Mouse (Mus musculus): Measurements from ENCODE around the gene Ap5z1. TPM values are rescaled to one million over a fixed set of nuclear protein-coding genes. Genes with fewer than 3 reads are reported as not detected.

Ap5z1 gene
- polyA plus RNA-seq, 1 experiment = 6.6 TPM

DNA sequence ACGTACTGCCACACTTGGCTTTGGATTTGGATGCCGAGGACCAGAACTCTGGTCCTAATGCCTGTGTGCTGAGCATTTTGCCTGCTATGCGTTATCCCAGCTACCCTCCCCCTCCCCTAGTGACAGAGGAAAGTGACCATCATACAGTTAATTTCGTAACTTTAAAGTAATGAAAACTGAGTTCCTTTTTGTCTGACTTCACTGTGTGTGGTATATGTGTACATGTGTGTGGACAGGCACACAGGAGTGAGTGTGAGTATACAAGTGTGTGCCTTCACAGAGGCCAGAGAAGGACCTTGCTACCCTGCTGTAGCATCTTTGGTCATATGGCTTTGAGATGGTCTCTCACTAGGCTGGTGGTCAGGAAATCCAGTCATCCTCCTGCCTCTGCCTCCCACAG is 45.3 kb upstream of the Ap5z1 start:
- H3ac ChIP-seq (ENCODE audit: control insufficient read depth, insufficient read length, low read depth) = no peak overlapping the region
- no peaks in the 10 kb centered on the region for H3K27me3 ChIP-seq (ENCODE audit: control insufficient read depth, insufficient read depth, insufficient read length)
- peaks cover 11% of the 10 kb centered on the region for H3K79me2 ChIP-seq (ENCODE audit: control insufficient read depth, insufficient read depth)
- H3K4me3 ChIP-seq (ENCODE audit: insufficient read depth, poor library complexity, severe bottlenecking) = no peak overlapping the region
- TF ChIP-seq MYOG (IDR thresholded peaks at IDR 0.05; ENCODE audit: control insufficient read depth, extremely low read depth, insufficient read length) (no peak), CEBPB (IDR thresholded peaks at IDR 0.05; ENCODE audit: low read depth) (no peak)
- peaks cover 4% of the 10 kb centered on the region for H3K79me3 ChIP-seq (ENCODE audit: low read depth)
- H3K36me3 ChIP-seq (ENCODE audit: control insufficient read depth, insufficient read depth) = peaks cover 8% of the 10 kb centered on the region

DNA sequence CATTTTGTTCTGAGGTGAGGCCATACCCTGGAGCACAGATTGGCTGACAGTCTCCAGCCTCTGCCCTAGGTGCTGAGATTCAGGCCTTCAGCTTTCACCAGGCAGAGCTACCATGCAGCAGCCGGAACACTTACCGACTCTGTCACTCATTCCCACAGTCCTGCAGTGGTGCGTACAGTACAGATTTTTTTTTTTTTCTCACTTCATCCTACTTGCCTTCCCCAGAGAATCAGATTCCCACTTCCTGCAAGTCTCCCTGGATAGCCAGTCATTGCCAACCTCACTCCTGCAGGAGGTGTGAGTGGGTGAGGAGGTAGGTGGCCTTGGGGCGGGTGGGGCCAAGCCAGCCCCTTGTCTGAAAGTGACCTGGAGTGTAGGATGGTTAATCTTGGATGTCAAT is 43.4 kb upstream of the Ap5z1 start:
- Histone ChIP-seq H3K36me3 (ENCODE audit: control insufficient read depth, insufficient read depth) (peaks cover 3% of the 10 kb centered on the region), H3K79me2 (ENCODE audit: control insufficient read depth, insufficient read depth) (peaks cover 25% of the 10 kb centered on the region), H3ac (ENCODE audit: control insufficient read depth, insufficient read length, low read depth) (no peak overlapping the region), H3K27me3 (ENCODE audit: control insufficient read depth, insufficient read depth, insufficient read length) (no peaks in the 10 kb centered on the region), H3K4me3 (ENCODE audit: insufficient read depth, poor library complexity, severe bottlenecking) (no peak overlapping the region), H3K79me3 (ENCODE audit: low read depth) (peaks cover 4% of the 10 kb centered on the region)
- no peak for TF ChIP-seq MYOD1 (IDR thresholded peaks at IDR 0.05; ENCODE audit: control insufficient read depth, insufficient read length, low read depth)
- TF ChIP-seq MYOG (IDR thresholded peaks at IDR 0.05; ENCODE audit: control insufficient read depth, extremely low read depth, insufficient read length) = no peak
- TF ChIP-seq MAX (IDR thresholded peaks at IDR 0.05) = no peak
- TF ChIP-seq CEBPB (IDR thresholded peaks at IDR 0.05; ENCODE audit: low read depth) = no peak
- no peak for TF ChIP-seq USF1 (IDR thresholded peaks at IDR 0.05; ENCODE audit: low read depth)
- TF ChIP-seq FOSL1 (IDR thresholded peaks at IDR 0.05; ENCODE audit: insufficient read depth, low read length, poor library complexity, severe bottlenecking) = no peak
- no peak for TF ChIP-seq CTCF (IDR thresholded peaks at IDR 0.05; ENCODE audit: control insufficient read depth, insufficient read depth, insufficient read length)

DNA sequence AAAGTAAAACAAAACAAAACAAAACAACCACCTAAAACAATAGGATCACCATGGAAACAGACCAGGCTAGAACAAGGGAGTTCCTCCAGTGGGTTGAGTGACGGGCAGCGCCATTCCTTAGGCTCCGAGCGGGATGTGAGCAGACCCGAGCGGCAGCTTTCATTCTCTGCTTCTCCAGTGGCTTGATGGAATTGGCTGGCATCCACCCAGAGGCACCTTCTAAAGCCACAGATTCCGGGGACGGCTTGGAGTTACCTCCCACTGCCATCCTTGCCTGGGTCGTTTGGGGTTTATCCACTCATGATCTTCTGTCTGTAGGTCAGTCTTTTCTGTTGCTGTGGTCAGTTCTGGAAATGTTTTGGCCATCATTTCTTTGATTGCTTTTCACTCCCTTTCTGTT is 42.8 kb upstream of the Ap5z1 start:
- peaks cover 5% of the 10 kb centered on the region for H3K79me3 ChIP-seq (ENCODE audit: low read depth)
- no peak overlapping the region for H3ac ChIP-seq (ENCODE audit: control insufficient read depth, insufficient read length, low read depth)
- peaks cover 30% of the 10 kb centered on the region for H3K79me2 ChIP-seq (ENCODE audit: control insufficient read depth, insufficient read depth)
- TF ChIP-seq CTCF (IDR thresholded peaks at IDR 0.05; ENCODE audit: control insufficient read depth, insufficient read depth, insufficient read length) = no peak
- no peak for TF ChIP-seq MAX (IDR thresholded peaks at IDR 0.05)
- TF ChIP-seq CEBPB (IDR thresholded peaks at IDR 0.05; ENCODE audit: low read depth) = no peak
- no peak for TF ChIP-seq FOSL1 (IDR thresholded peaks at IDR 0.05; ENCODE audit: insufficient read depth, low read length, poor library complexity, severe bottlenecking)
- no peak for TF ChIP-seq MYOD1 (IDR thresholded peaks at IDR 0.05; ENCODE audit: control insufficient read depth, insufficient read length, low read depth)
- TF ChIP-seq USF1 (IDR thresholded peaks at IDR 0.05; ENCODE audit: low read depth) = no peak
- no peak for TF ChIP-seq MYOG (IDR thresholded peaks at IDR 0.05; ENCODE audit: control insufficient read depth, extremely low read depth, insufficient read length)
- no peak overlapping the region for H3K4me3 ChIP-seq (ENCODE audit: insufficient read depth, poor library complexity, severe bottlenecking)
- peaks cover 3% of the 10 kb centered on the region for H3K36me3 ChIP-seq (ENCODE audit: control insufficient read depth, insufficient read depth)
- no peaks in the 10 kb centered on the region for H3K27me3 ChIP-seq (ENCODE audit: control insufficient read depth, insufficient read depth, insufficient read length)

GRCm38 (mm10) chr5:142421886-142422285 is 41.9 kb upstream of the Ap5z1 start:
- H3K36me3 ChIP-seq (ENCODE audit: control insufficient read depth, insufficient read depth) = peaks cover 3% of the 10 kb centered on the region

GRCm38 (mm10) chr5:142423141-142423540 is 40.6 kb upstream of the Ap5z1 start:
- H3K79me2 ChIP-seq (ENCODE audit: control insufficient read depth, insufficient read depth) = peaks cover 39% of the 10 kb centered on the region
- H3K36me3 ChIP-seq (ENCODE audit: control insufficient read depth, insufficient read depth) = peaks cover 3% of the 10 kb centered on the region
- H3K79me3 ChIP-seq (ENCODE audit: low read depth) = peaks cover 5% of the 10 kb centered on the region
- no peak overlapping the region for H3ac ChIP-seq (ENCODE audit: control insufficient read depth, insufficient read length, low read depth)
- TF ChIP-seq CTCF (IDR thresholded peaks at IDR 0.05; ENCODE audit: control insufficient read depth, insufficient read depth, insufficient read length) (no peak), FOSL1 (IDR thresholded peaks at IDR 0.05; ENCODE audit: insufficient read depth, low read length, poor library complexity, severe bottlenecking) (no peak), MYOG (IDR thresholded peaks at IDR 0.05; ENCODE audit: control insufficient read depth, extremely low read depth, insufficient read length) (no peak), MAX (IDR thresholded peaks at IDR 0.05) (no peak), CEBPB (IDR thresholded peaks at IDR 0.05; ENCODE audit: low read depth) (no peak), USF1 (IDR thresholded peaks at IDR 0.05; ENCODE audit: low read depth) (no peak), MYOD1 (IDR thresholded peaks at IDR 0.05; ENCODE audit: control insufficient read depth, insufficient read length, low read depth) (no peak)
- no peak overlapping the region for H3K4me3 ChIP-seq (ENCODE audit: insufficient read depth, poor library complexity, severe bottlenecking)
- H3K27me3 ChIP-seq (ENCODE audit: control insufficient read depth, insufficient read depth, insufficient read length) = no peaks in the 10 kb centered on the region

More at GRCm38 (mm10) chr5:142421886-142422285, 41.9 kb upstream of the Ap5z1 start:
- Histone ChIP-seq H3ac (ENCODE audit: control insufficient read depth, insufficient read length, low read depth) (no peak overlapping the region), H3K79me2 (ENCODE audit: control insufficient read depth, insufficient read depth) (peaks cover 27% of the 10 kb centered on the region), H3K79me3 (ENCODE audit: low read depth) (peaks cover 5% of the 10 kb centered on the region), H3K4me3 (ENCODE audit: insufficient read depth, poor library complexity, severe bottlenecking) (no peak overlapping the region), H3K27me3 (ENCODE audit: control insufficient read depth, insufficient read depth, insufficient read length) (no peaks in the 10 kb centered on the region)
- no peak for TF ChIP-seq CEBPB (IDR thresholded peaks at IDR 0.05; ENCODE audit: low read depth)
- no peak for TF ChIP-seq CTCF (IDR thresholded peaks at IDR 0.05; ENCODE audit: control insufficient read depth, insufficient read depth, insufficient read length)
- TF ChIP-seq MYOD1 (IDR thresholded peaks at IDR 0.05; ENCODE audit: control insufficient read depth, insufficient read length, low read depth) = no peak
- TF ChIP-seq FOSL1 (IDR thresholded peaks at IDR 0.05; ENCODE audit: insufficient read depth, low read length, poor library complexity, severe bottlenecking) = no peak
- no peak for TF ChIP-seq USF1 (IDR thresholded peaks at IDR 0.05; ENCODE audit: low read depth)
- no peak for TF ChIP-seq MAX (IDR thresholded peaks at IDR 0.05)
- TF ChIP-seq MYOG (IDR thresholded peaks at IDR 0.05; ENCODE audit: control insufficient read depth, extremely low read depth, insufficient read length) = no peak

DNA sequence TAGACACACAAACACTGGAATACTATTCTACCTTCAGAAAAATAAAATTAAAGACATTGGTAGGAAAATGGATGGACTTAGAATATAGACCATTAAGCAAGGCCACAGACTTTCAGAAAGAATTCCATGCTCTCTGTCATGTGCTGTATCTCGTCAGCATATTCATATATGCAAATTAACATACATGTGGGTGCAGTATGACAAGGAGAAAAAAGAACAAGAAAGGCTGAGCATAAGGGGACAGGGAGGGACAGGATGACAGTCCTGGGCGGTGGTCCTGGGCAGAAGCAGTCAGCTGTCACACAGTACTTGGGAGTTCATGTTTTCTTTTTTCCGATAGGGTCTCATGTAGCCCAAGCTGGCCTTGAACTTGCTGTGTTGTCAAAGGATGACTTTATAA is 40.0 kb upstream of the Ap5z1 start:
- H3K79me3 ChIP-seq (ENCODE audit: low read depth) = peaks cover 1% of the 10 kb centered on the region
- TF ChIP-seq CEBPB (IDR thresholded peaks at IDR 0.05; ENCODE audit: low read depth) (no peak), MYOD1 (IDR thresholded peaks at IDR 0.05; ENCODE audit: control insufficient read depth, insufficient read length, low read depth) (no peak), MAX (IDR thresholded peaks at IDR 0.05) (no peak), MYOG (IDR thresholded peaks at IDR 0.05; ENCODE audit: control insufficient read depth, extremely low read depth, insufficient read length) (no peak), CTCF (IDR thresholded peaks at IDR 0.05; ENCODE audit: control insufficient read depth, insufficient read depth, insufficient read length) (no peak), USF1 (IDR thresholded peaks at IDR 0.05; ENCODE audit: low read depth) (no peak), FOSL1 (IDR thresholded peaks at IDR 0.05; ENCODE audit: insufficient read depth, low read length, poor library complexity, severe bottlenecking) (no peak)
- no peak overlapping the region for H3K4me3 ChIP-seq (ENCODE audit: insufficient read depth, poor library complexity, severe bottlenecking)
- peaks cover 39% of the 10 kb centered on the region for H3K79me2 ChIP-seq (ENCODE audit: control insufficient read depth, insufficient read depth)
- no peak overlapping the region for H3ac ChIP-seq (ENCODE audit: control insufficient read depth, insufficient read length, low read depth)
- H3K36me3 ChIP-seq (ENCODE audit: control insufficient read depth, insufficient read depth) = peaks cover 3% of the 10 kb centered on the region
- H3K27me3 ChIP-seq (ENCODE audit: control insufficient read depth, insufficient read depth, insufficient read length) = no peaks in the 10 kb centered on the region
